Mouse (Mus musculus): ENCODE results near the gene Adap2.

DNA sequence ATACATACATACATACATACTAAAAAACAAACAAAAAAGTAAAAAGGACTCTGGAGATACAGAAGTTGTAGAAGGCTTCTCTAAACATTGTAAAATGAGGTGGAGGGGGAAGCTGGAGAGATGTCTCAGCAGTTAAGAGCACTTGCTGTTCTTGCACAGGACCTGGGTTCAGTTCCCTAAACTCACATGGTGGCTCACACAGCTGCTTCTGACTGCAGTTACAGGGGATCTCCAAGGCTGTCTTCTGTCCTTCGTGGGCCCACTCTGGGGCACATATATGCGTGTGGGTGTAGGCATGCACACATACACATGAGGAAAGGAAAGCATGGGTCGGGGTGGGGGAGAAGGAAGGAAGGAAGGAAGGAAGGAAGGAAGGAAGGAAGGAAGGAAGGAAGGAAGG, 15.7 kb downstream of the Adap2 start:
- TF ChIP-seq USF1 (IDR thresholded peaks at IDR 0.05; ENCODE audit: low read depth) = no peak
- TF ChIP-seq MYOD1 (IDR thresholded peaks at IDR 0.05; ENCODE audit: control insufficient read depth in 1 of 3, insufficient read length in 2 of 3, low read depth in 2 of 3) = no peak
